Mouse (Mus musculus) embryonic facial prominence, embryonic 14.5 days (tissue): ENCODE measurements around the gene Birc2. TPM values are rescaled to one million over a fixed set of nuclear protein-coding genes. Genes with fewer than 3 reads are reported as not detected.

Experiments
- ATAC-seq: fragments of 200-750 bp; cut with Nextera tagmentation; 2 replicates; pipeline ENCODE4 v1.8.0; 2017; ENCODE audit warnings: low read depth, moderate number of reproducible peaks, moderate TSS enrichment
- DNase-seq: peaks from one replicate; pipeline ENCODE4 v3.0.0-alpha.2; 2015; ENCODE audit warnings: low spot score
- H3K27ac ChIP-seq: fragments of 300-500 bp; sonication (generic); replicated peaks from 2 replicates; pipeline ENCODE4 v1.5.1; 2014; ENCODE audit warnings: low read depth, mild to moderate bottlenecking, low read length, moderate library complexity
- H3K27me3 ChIP-seq: fragments of 300-500 bp; sonication (generic); replicated peaks from 2 replicates; pipeline ENCODE4 v1.6.1; 2014; ENCODE audit warnings: low read length; ENCODE audit not compliant: control insufficient read depth, insufficient read depth
- H3K36me3 ChIP-seq: fragments of 300-500 bp; sonication (generic); 2 replicates; pipeline ENCODE4 v1.6.1; 2014; ENCODE audit warnings: low read length, mixed read lengths; ENCODE audit not compliant: control insufficient read depth, insufficient read depth
- H3K4me1 ChIP-seq: fragments of 300-500 bp; sonication (generic); 2 replicates; pipeline ENCODE4 v1.6.1; 2014; ENCODE audit warnings: antibody characterized with exemption, low read length; ENCODE audit not compliant: control insufficient read depth, insufficient read depth
- H3K4me2 ChIP-seq: fragments of 300-500 bp; sonication (generic); 2 replicates; pipeline ENCODE4 v1.6.1; 2014; ENCODE audit warnings: low read depth, mild to moderate bottlenecking, low read length, moderate library complexity, mixed read lengths
- H3K4me3 ChIP-seq: fragments of 300-500 bp; sonication (generic); 2 replicates; pipeline ENCODE4 v1.5.1; 2014; ENCODE audit warnings: low read depth, mild to moderate bottlenecking, low read length
- H3K9ac ChIP-seq: fragments of 300-500 bp; sonication (generic); 2 replicates; pipeline ENCODE4 v1.6.1; 2014; ENCODE audit warnings: low read depth, mild to moderate bottlenecking, low read length, moderate library complexity, mixed read lengths
- H3K9me3 ChIP-seq: fragments of 300-500 bp; sonication (generic); 2 replicates; pipeline ENCODE4 v1.6.1; 2016; ENCODE audit warnings: low read length; ENCODE audit not compliant: control insufficient read depth
- WGBS: fragments of 180-500 bp; shearing (Covaris S2); extraction: QIAGEN DNeasy Blood & Tissue Kit; methylation state at CpG from one replicate; pipeline ENCODE4 v1.1.7; 2014; 5-methylcytosine and 5-hydroxymethylcytosine counted together
- polyA plus RNA-seq: library from polyadenylated mRNA; unstranded; fragments of >200 nt; fragmentation: Nextera tagmentation; extraction: Ambion mirVana; gene quantifications from 2 replicates; pipeline ENCODE4 v1.2.1, GENCODE M21; 2014

The Birc2 gene
- polyA plus RNA-seq, 1 experiment from 2014 or later, result 40.7 TPM

GRCm38 (mm10) chr9:7835302-7835701, 1.6 kb downstream of the Birc2 start:
- Histone ChIP-seq H3K36me3 (peaks cover 24% of the 10 kb centered on the region), H3K4me3 (peak overlapping the region; percentile 57; the same call in 1 of the 2 replicates), H3K4me1 (peaks cover 21% of the 10 kb centered on the region), H3K9ac (no peak overlapping the region), H3K27me3 (no peaks in the 10 kb centered on the region), H3K27ac (no peak overlapping the region), H3K4me2 (peak overlapping the region; percentile 85; the same call in 1 of the 2 replicates), H3K9me3 (no peaks in the 10 kb centered on the region)
- DNase-seq (no peak), ATAC-seq (no peak)
- WGBS, result 93% methylated on average over 1 of the region's 1 CpGs

GRCm38 (mm10) chr9:7833421-7833820, 3.4 kb downstream of the Birc2 start:
- no peaks in the 10 kb centered on the region for H3K9me3 ChIP-seq
- peak overlapping the region; percentile 34; the same call in 1 of the 2 replicates for H3K9ac ChIP-seq
- 0 out of 2 replicates have a peak overlapping the region, but pooled peaks have one; percentile 11 for H3K4me2 ChIP-seq
- H3K27me3 ChIP-seq, result no peaks in the 10 kb centered on the region
- DNase-seq (no peak), ATAC-seq (no peak)
- H3K36me3 ChIP-seq, result peaks cover 24% of the 10 kb centered on the region
- H3K4me3 ChIP-seq, result no peak overlapping the region
- peaks cover 21% of the 10 kb centered on the region for H3K4me1 ChIP-seq
- no peak overlapping the region for H3K27ac ChIP-seq
- 91% methylated on average over 6 of the region's 6 CpGs for WGBS

- 83% methylated on average over 9 of the region's 9 CpGs for WGBS
- H3K4me1 ChIP-seq, result peaks cover 21% of the 10 kb centered on the region
- no peaks in the 10 kb centered on the region for H3K27me3 ChIP-seq
- no peak overlapping the region for H3K4me3 ChIP-seq
- peaks cover 46% of the 10 kb centered on the region for H3K36me3 ChIP-seq
- no peak for DNase-seq
- no peak for ATAC-seq
- H3K4me2 ChIP-seq, result no peak overlapping the region
- H3K9ac ChIP-seq, result no peak overlapping the region
- H3K9me3 ChIP-seq, result no peaks in the 10 kb centered on the region
- no peak overlapping the region for H3K27ac ChIP-seq
Observed at GRCm38 (mm10) chr9:7829531-7830528, 7.0 kb downstream of the Birc2 start.

- Histone ChIP-seq H3K9me3 (no peaks in the 10 kb centered on the region), H3K27ac (no peak overlapping the region), H3K27me3 (no peaks in the 10 kb centered on the region), H3K36me3 (peaks cover 45% of the 10 kb centered on the region), H3K4me1 (peaks cover 15% of the 10 kb centered on the region), H3K4me3 (no peak overlapping the region), H3K9ac (no peak overlapping the region), H3K4me2 (no peak overlapping the region)
- WGBS, result 95% methylated on average over 4 of the region's 4 CpGs
- ATAC-seq, result no peak
- no peak for DNase-seq
Observed at GRCm38 (mm10) chr9:7828706-7829105, 8.2 kb downstream of the Birc2 start.

- H3K9ac ChIP-seq, result no peak overlapping the region
- H3K27me3 ChIP-seq, result no peaks in the 10 kb centered on the region
- no peaks in the 10 kb centered on the region for H3K9me3 ChIP-seq
- H3K36me3 ChIP-seq, result peaks cover 51% of the 10 kb centered on the region
- H3K4me1 ChIP-seq, result no peaks in the 10 kb centered on the region
- DNase-seq (no peak), ATAC-seq (no peak)
- H3K27ac ChIP-seq, result no peak overlapping the region
- H3K4me2 ChIP-seq, result no peak overlapping the region
- WGBS, result 84% methylated on average over 5 of the region's 5 CpGs
- no peak overlapping the region for H3K4me3 ChIP-seq
Observed at GRCm38 (mm10) chr9:7824916-7825315, 11.9 kb downstream of the Birc2 start.

- H3K4me3 ChIP-seq, result no peak overlapping the region
- no peak for DNase-seq
- H3K4me1 ChIP-seq, result no peaks in the 10 kb centered on the region
Observed at GRCm38 (mm10) chr9:7822758-7823157, 14.1 kb downstream of the Birc2 start.

GRCm38 (mm10) chr9:7805101-7805506, 31.8 kb downstream of the Birc2 start:
- Histone ChIP-seq H3K27ac (no peak overlapping the region), H3K36me3 (no peaks in the 10 kb centered on the region), H3K27me3 (no peaks in the 10 kb centered on the region), H3K4me1 (no peaks in the 10 kb centered on the region), H3K4me2 (no peak overlapping the region), H3K4me3 (no peak overlapping the region), H3K9me3 (no peaks in the 10 kb centered on the region), H3K9ac (no peak overlapping the region)
- 71% methylated on average over 3 of the region's 5 CpGs for WGBS
- DNase-seq (no peak), ATAC-seq (no peak)

More at GRCm38 (mm10) chr9:7822758-7823157, 14.1 kb downstream of the Birc2 start:
- Histone ChIP-seq H3K9me3 (no peaks in the 10 kb centered on the region), H3K36me3 (peaks cover 71% of the 10 kb centered on the region), H3K27me3 (no peaks in the 10 kb centered on the region), H3K27ac (no peak overlapping the region), H3K9ac (no peak overlapping the region), H3K4me2 (no peak overlapping the region)
- 70% methylated on average over 3 of the region's 3 CpGs for WGBS
- ATAC-seq, result no peak

GRCm38 (mm10) chr9:7798555-7798954, 38.3 kb downstream of the Birc2 start:
- H3K4me2 ChIP-seq, result no peak overlapping the region
- H3K9ac ChIP-seq, result no peak overlapping the region
- H3K4me3 ChIP-seq, result no peak overlapping the region
- no peaks in the 10 kb centered on the region for H3K9me3 ChIP-seq
- peaks cover 9% of the 10 kb centered on the region; the same call in 1 of the 2 replicates for H3K36me3 ChIP-seq
- no peaks in the 10 kb centered on the region for H3K4me1 ChIP-seq
- WGBS, result 88% methylated on average over 3 of the region's 3 CpGs
- no peak for DNase-seq
- H3K27ac ChIP-seq, result no peak overlapping the region
- H3K27me3 ChIP-seq, result no peaks in the 10 kb centered on the region
- no peak for ATAC-seq
